ENCODE assay signal across 17 mouse cellular contexts in genomic region chr14:85354626-85355355, GRCm38 (mm10).
DNase-seq lines count a peak whose midpoint lies in the region; ATAC-seq and TF ChIP-seq lines count a peak whose summit lies in the region.
"Had no signal": no experiment of that assay in that cellular context is flagged by ENCODE, and none has a peak within 500 bp of the region (broad histone marks: within the 10 kb centered on the region; RNA-seq: fewer than 3 reads in every experiment).

No protein-coding gene starts in this region.

- no peak overlapping the region for H3K4me2 ChIP-seq in hindbrain, embryonic 12.5 days (replicated peaks)
- H3K4me2 ChIP-seq in hindbrain, embryonic 14.5 days (replicated peaks) = no peak overlapping the region
- no peak overlapping the region for H3K4me2 ChIP-seq in kidney, embryonic 16.5 days (replicated peaks; ENCODE audit: low read depth, low read length)
- H3K4me2 ChIP-seq: liver, embryonic 12.5 days; lung, embryonic 15.5 days had no signal

- DNase-seq in hindbrain, embryonic 10.5 days (ENCODE audit: low spot score) = peak; percentile 7
- DNase-seq in brain, embryonic 14.5 days (ENCODE audit: low read depth) = peak; percentile 89
- peak; percentile 18 for DNase-seq in embryo, embryonic 10.5 days (ENCODE audit: low spot score)
- DNase-seq in hindbrain, embryonic 14.5 days (ENCODE audit: low spot score) = peak; percentile 34
- no peak for DNase-seq in right cerebral cortex, postnatal 14 days
- DNase-seq: adrenal gland, adult 8-10 months; kidney, postnatal 25 days; thymus, postnatal 25 days had no signal

- H3K27me3 ChIP-seq in hindbrain, embryonic 10.5 days (ENCODE audit: insufficient read depth, poor library complexity, severe bottlenecking) = no peaks in the 10 kb centered on the region
- H3K27me3 ChIP-seq in hindbrain, embryonic 12.5 days = no peaks in the 10 kb centered on the region
- H3K27me3 ChIP-seq in hindbrain, embryonic 14.5 days (ENCODE audit: control insufficient read depth, insufficient read depth, low read length) = no peaks in the 10 kb centered on the region
- H3K27me3 ChIP-seq in kidney, embryonic 16.5 days (ENCODE audit: insufficient read depth, low read length) = no peaks in the 10 kb centered on the region
- H3K27me3 ChIP-seq: liver, embryonic 12.5 days; lung, embryonic 15.5 days had no signal

- ATAC-seq in hindbrain, embryonic 12.5 days (ENCODE audit: low FRiP score) = no peak
- ATAC-seq in hindbrain, embryonic 14.5 days (ENCODE audit: low FRiP score) = peak; percentile 71; the same call in 1 of the 2 replicates
- no peak for ATAC-seq in kidney, embryonic 16.5 days (ENCODE audit: low FRiP score, low TSS enrichment)
- ATAC-seq: CD4-positive, CD25-positive, alpha-beta regulatory T cell, adult 4 months; intestine, postnatal 0 days; liver, embryonic 12.5 days had no signal

- no peak overlapping the region for H3K9ac ChIP-seq in hindbrain, embryonic 12.5 days
- no peak overlapping the region for H3K9ac ChIP-seq in hindbrain, embryonic 14.5 days
- no peak overlapping the region for H3K9ac ChIP-seq in kidney, embryonic 16.5 days (replicated peaks; ENCODE audit: low read length)
- H3K9ac ChIP-seq: liver, embryonic 12.5 days; lung, embryonic 15.5 days had no signal

- 42% methylated on average over 4 of the region's 4 CpGs for WGBS in hindbrain, embryonic 10.5 days
- 26% methylated on average over 4 of the region's 4 CpGs for WGBS in hindbrain, embryonic 12.5 days
- 24% methylated on average over 4 of the region's 4 CpGs for WGBS in hindbrain, embryonic 14.5 days
- WGBS in kidney, embryonic 16.5 days = 66% methylated on average over 4 of the region's 4 CpGs

- H3K36me3 ChIP-seq in hindbrain, embryonic 10.5 days = no peaks in the 10 kb centered on the region
- H3K36me3 ChIP-seq in hindbrain, embryonic 12.5 days = no peaks in the 10 kb centered on the region
- no peaks in the 10 kb centered on the region for H3K36me3 ChIP-seq in hindbrain, embryonic 14.5 days (replicated peaks; ENCODE audit: control insufficient read depth, insufficient read depth)
- no peaks in the 10 kb centered on the region for H3K36me3 ChIP-seq in kidney, embryonic 16.5 days (ENCODE audit: insufficient read depth, low read length)
- H3K36me3 ChIP-seq: embryonic facial prominence, embryonic 10.5 days; liver, embryonic 12.5 days; lung, embryonic 15.5 days had no signal

- TF ChIP-seq CTCF in brain, embryonic 14.5 days (IDR thresholded peaks at IDR 0.05; ENCODE audit: borderline replicate concordance, extremely low read depth, insufficient read depth, insufficient read length) = no peak

- H3K9me3 ChIP-seq in hindbrain, embryonic 10.5 days = no peaks in the 10 kb centered on the region
- no peaks in the 10 kb centered on the region for H3K9me3 ChIP-seq in hindbrain, embryonic 12.5 days (replicated peaks)
- no peaks in the 10 kb centered on the region for H3K9me3 ChIP-seq in hindbrain, embryonic 14.5 days (ENCODE audit: control insufficient read depth, low read length)
- H3K9me3 ChIP-seq in kidney, embryonic 16.5 days (ENCODE audit: low read length) = no peaks in the 10 kb centered on the region
- H3K9me3 ChIP-seq: embryonic facial prominence, embryonic 10.5 days; liver, embryonic 12.5 days; lung, embryonic 15.5 days had no signal

- no peak overlapping the region for H3K4me3 ChIP-seq in hindbrain, embryonic 10.5 days
- H3K4me3 ChIP-seq in hindbrain, embryonic 12.5 days = no peak overlapping the region
- no peak overlapping the region for H3K4me3 ChIP-seq in hindbrain, embryonic 14.5 days (replicated peaks; ENCODE audit: low read length)
- no peak overlapping the region for H3K4me3 ChIP-seq in kidney, embryonic 16.5 days (ENCODE audit: low read length)
- H3K4me3 ChIP-seq: embryonic facial prominence, embryonic 10.5 days; erythroblast, embryonic 14.5 days; liver, embryonic 12.5 days; lung, embryonic 15.5 days had no signal

- no peak for TF ChIP-seq POLR2A in brain, embryonic 14.5 days (IDR thresholded peaks at IDR 0.05; ENCODE audit: borderline replicate concordance, extremely low read depth, insufficient read depth, insufficient read length, poor library complexity, severe bottlenecking)

- H3K4me1 ChIP-seq in hindbrain, embryonic 10.5 days (replicated peaks) = peaks cover 11% of the 10 kb centered on the region
- H3K4me1 ChIP-seq in hindbrain, embryonic 12.5 days = peaks cover 4% of the 10 kb centered on the region; the same call in 1 of the 2 replicates
- H3K4me1 ChIP-seq in hindbrain, embryonic 14.5 days (replicated peaks; ENCODE audit: control insufficient read depth, insufficient read depth, low read length) = peaks cover 5% of the 10 kb centered on the region
- no peaks in the 10 kb centered on the region for H3K4me1 ChIP-seq in kidney, embryonic 16.5 days (ENCODE audit: insufficient read depth, low read length)
- H3K4me1 ChIP-seq: liver, embryonic 12.5 days; lung, embryonic 15.5 days had no signal

- H3K27ac ChIP-seq in hindbrain, embryonic 10.5 days = no peak overlapping the region
- H3K27ac ChIP-seq in hindbrain, embryonic 12.5 days = no peak overlapping the region
- H3K27ac ChIP-seq in hindbrain, embryonic 14.5 days = no peak overlapping the region
- no peak overlapping the region for H3K27ac ChIP-seq in kidney, embryonic 16.5 days (ENCODE audit: low read length)
- H3K27ac ChIP-seq: embryonic facial prominence, embryonic 10.5 days; liver, embryonic 12.5 days; lung, embryonic 15.5 days; stomach, postnatal 0 days had no signal
